Mouse (Mus musculus): ENCODE data around the gene Pptc7.

DNA sequence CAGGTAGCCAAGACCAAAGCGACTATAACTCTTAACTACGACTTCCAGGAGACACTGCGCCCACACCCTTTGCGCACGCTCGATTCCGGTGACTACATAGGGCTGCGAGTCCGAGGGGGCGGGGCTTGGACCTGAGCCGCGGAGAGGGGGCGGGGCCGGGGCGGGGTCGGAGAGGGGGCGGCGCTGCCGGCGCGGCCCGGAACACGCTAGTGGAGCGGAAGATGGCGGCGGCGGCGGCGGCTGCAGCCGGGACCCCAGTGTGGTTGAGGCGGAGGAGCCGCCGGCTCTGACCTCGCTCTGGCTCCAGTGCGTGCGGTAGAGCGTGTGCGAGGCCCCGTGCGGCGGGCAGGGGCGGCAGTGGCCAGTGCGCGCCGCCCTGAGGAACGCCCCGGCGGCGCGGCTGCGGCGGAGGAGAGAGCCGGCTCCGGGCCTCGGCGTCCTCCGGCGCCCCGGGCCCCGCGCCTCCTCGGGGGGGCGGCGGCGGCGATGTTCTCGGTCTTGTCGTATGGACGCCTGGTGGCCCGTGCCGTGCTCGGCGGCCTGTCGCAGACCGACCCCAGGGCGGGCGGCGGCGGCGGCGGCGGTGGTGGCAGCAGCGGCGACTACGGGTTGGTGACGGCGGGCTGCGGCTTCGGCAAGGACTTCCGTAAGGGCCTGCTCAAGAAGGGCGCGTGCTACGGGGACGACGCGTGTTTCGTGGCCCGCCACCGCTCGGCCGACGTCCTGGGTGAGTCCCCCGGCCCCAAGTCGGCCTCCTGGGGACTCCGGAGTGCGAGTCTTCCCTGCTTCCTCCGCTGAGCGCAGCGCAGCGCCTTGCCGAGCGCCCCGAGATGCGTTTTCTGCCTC, at the start of gene Pptc7:
- TF ChIP-seq EP300 (IDR thresholded peaks at IDR 0.05; ENCODE audit: insufficient read depth, low read depth, low read length) (no peak), POLR2A (IDR thresholded peaks at IDR 0.05; ENCODE audit: insufficient read depth, low read length) (no peak)

All from ES-Bruce4 (cell line).